Mouse (Mus musculus) embryonic facial prominence, embryonic 10.5 days (tissue): ENCODE data around the gene Tmem178b. TPM values are rescaled to one million over a fixed set of nuclear protein-coding genes. Genes with fewer than 3 reads are reported as not detected.

Experiments used
- DNase-seq: peaks from one replicate; pipeline ENCODE4 v3.0.0-alpha.2; 2017; ENCODE audit warnings: low spot score
- H3K27ac ChIP-seq: fragments of 300-500 bp; sonication (generic); replicated peaks from 2 replicates; pipeline ENCODE4 v1.5.1; 2016; ENCODE audit warnings: mild to moderate bottlenecking
- H3K27me3 ChIP-seq: fragments of 300-500 bp; sonication (generic); replicated peaks from 2 replicates; pipeline ENCODE4 v1.6.1; 2016; ENCODE audit warnings: low read depth, mild to moderate bottlenecking; ENCODE audit not compliant: poor library complexity, severe bottlenecking
- H3K36me3 ChIP-seq: fragments of 300-500 bp; sonication (generic); replicated peaks from 2 replicates; pipeline ENCODE4 v1.6.1; 2016; ENCODE audit warnings: mild to moderate bottlenecking, moderate library complexity
- H3K4me1 ChIP-seq: fragments of 300-500 bp; sonication (generic); 2 replicates; pipeline ENCODE4 v1.6.1; 2016
- H3K4me3 ChIP-seq: fragments of 300-500 bp; sonication (generic); 2 replicates; pipeline ENCODE4 v1.5.1; 2016; ENCODE audit warnings: mild to moderate bottlenecking, moderate library complexity
- H3K9me3 ChIP-seq: fragments of 300-500 bp; sonication (generic); 2 replicates; pipeline ENCODE4 v1.6.1; 2016; ENCODE audit warnings: mild to moderate bottlenecking
- WGBS: fragments of 180-500 bp; shearing (Covaris S2); methylation state at CpG from one replicate; pipeline ENCODE4 v1.1.7; 2016; 5-methylcytosine and 5-hydroxymethylcytosine counted together
- polyA plus RNA-seq: library from polyadenylated mRNA; unstranded; fragments of >200 nt; fragmentation: Nextera tagmentation; extraction: Ambion mirVana; gene quantifications from 2 replicates; pipeline ENCODE4 v1.2.1, GENCODE M21; 2016

Gene Tmem178b
- polyA plus RNA-seq, 1 experiment from 2014 or later, result 1.5 TPM

DNA sequence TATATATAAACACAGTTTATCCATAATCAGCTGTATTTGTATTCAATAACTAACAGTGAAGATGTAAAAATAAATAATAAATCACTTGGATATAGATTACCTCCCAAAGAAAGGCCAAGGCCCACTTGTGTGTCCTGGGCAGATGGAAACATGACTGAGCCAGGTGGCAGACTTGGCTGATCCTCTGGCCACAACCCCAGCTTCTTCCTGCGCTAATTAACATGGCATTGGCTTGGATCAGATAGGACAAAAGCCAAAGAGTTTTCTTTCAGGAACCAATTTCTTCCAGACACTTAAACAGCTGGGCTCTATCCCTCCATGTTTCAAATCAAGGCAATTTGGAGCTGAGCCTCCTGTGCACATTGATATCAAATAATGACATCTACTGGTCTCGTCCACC is 355.9 kb downstream of the Tmem178b start:
- H3K4me3 ChIP-seq, result no peak overlapping the region
- no peaks in the 10 kb centered on the region for H3K4me1 ChIP-seq
- no peaks in the 10 kb centered on the region for H3K9me3 ChIP-seq
- DNase-seq, result no peak
- H3K36me3 ChIP-seq, result no peaks in the 10 kb centered on the region
- H3K27me3 ChIP-seq, result no peaks in the 10 kb centered on the region
- 92% methylated on average over 2 of the region's 2 CpGs for WGBS
- H3K27ac ChIP-seq, result no peak overlapping the region

GRCm38 (mm10) chr6:40229985-40230384 is 356.9 kb downstream of the Tmem178b start:
- Histone ChIP-seq H3K27me3 (no peaks in the 10 kb centered on the region), H3K4me3 (no peak overlapping the region), H3K36me3 (no peaks in the 10 kb centered on the region), H3K27ac (no peak overlapping the region), H3K9me3 (no peaks in the 10 kb centered on the region), H3K4me1 (no peaks in the 10 kb centered on the region)
- WGBS, result 89% methylated on average over 9 of the region's 9 CpGs
- no peak for DNase-seq

DNA sequence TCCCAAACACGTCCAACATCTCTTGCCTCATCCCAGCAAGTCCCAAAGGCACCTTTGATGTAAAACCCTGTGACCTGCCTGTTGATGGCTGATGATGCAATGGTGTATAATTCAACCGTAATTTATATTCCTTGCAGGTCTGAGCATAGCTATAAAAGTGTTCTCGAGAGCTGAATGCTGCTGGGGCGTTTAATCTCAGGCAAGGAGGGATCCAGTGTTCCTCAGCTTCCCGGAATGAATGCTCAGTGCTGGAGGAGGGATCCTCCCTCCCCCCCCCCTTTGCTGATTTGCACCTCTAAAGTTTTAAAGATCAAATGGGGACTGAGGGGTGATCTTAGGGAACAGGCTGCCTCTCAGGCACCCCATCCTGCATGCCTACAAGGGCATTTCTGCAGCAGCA is 361.0 kb downstream of the Tmem178b start:
- no peak for DNase-seq
- Histone ChIP-seq H3K9me3 (no peaks in the 10 kb centered on the region), H3K4me1 (no peaks in the 10 kb centered on the region), H3K27ac (no peak overlapping the region), H3K36me3 (no peaks in the 10 kb centered on the region), H3K27me3 (no peaks in the 10 kb centered on the region), H3K4me3 (no peak overlapping the region)
- 56% methylated on average over 5 of the region's 5 CpGs for WGBS

GRCm38 (mm10) chr6:40235793-40236470 is 362.9 kb downstream of the Tmem178b start:
- Histone ChIP-seq H3K4me3 (no peak overlapping the region), H3K36me3 (no peaks in the 10 kb centered on the region), H3K27me3 (no peaks in the 10 kb centered on the region), H3K27ac (no peak overlapping the region), H3K9me3 (no peaks in the 10 kb centered on the region), H3K4me1 (no peaks in the 10 kb centered on the region)
- WGBS, result 41% methylated on average over 10 of the region's 10 CpGs
- peak; percentile 83 for DNase-seq

GRCm38 (mm10) chr6:40236841-40237765 is 364.0 kb downstream of the Tmem178b start:
- Histone ChIP-seq H3K9me3 (no peaks in the 10 kb centered on the region), H3K36me3 (no peaks in the 10 kb centered on the region), H3K27me3 (no peaks in the 10 kb centered on the region), H3K4me3 (no peak overlapping the region), H3K4me1 (no peaks in the 10 kb centered on the region), H3K27ac (no peak overlapping the region)
- DNase-seq, result peak; percentile 64
- WGBS, result 71% methylated on average over 13 of the region's 13 CpGs

GRCm38 (mm10) chr6:40238857-40239256 is 365.8 kb downstream of the Tmem178b start:
- no peaks in the 10 kb centered on the region for H3K27me3 ChIP-seq
- H3K9me3 ChIP-seq, result no peaks in the 10 kb centered on the region
- no peak overlapping the region for H3K4me3 ChIP-seq
- no peaks in the 10 kb centered on the region for H3K4me1 ChIP-seq
- DNase-seq, result no peak
- H3K27ac ChIP-seq, result no peak overlapping the region
- no peaks in the 10 kb centered on the region for H3K36me3 ChIP-seq
- WGBS, result 82% methylated on average over 3 of the region's 3 CpGs

DNA sequence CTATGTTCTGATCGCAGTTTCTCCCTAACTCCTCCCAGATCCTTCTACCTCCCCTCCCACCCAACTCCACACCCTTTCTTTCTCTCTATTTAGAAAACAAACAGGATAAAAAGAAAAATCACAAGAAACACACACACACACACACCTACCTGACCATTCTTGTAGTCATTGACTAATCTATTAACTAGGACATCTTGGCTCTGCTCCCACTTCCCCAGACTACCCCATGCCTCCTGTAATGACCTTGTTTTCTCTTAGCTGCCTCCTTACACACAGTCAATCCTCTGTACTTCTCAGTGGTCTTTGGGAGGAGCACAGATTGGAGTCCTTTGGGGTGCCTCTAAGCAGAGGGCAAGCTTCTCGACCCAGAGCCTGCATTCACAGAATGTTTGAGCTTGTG is 367.6 kb downstream of the Tmem178b start:
- H3K9me3 ChIP-seq, result no peaks in the 10 kb centered on the region
- no peaks in the 10 kb centered on the region for H3K4me1 ChIP-seq
- no peak for DNase-seq
- H3K27me3 ChIP-seq, result no peaks in the 10 kb centered on the region
- WGBS, result 78% methylated on average over 2 of the region's 2 CpGs
- no peak overlapping the region for H3K4me3 ChIP-seq
- no peaks in the 10 kb centered on the region for H3K36me3 ChIP-seq
- H3K27ac ChIP-seq, result no peak overlapping the region

GRCm38 (mm10) chr6:40247398-40247946 is 374.4 kb downstream of the Tmem178b start:
- DNase-seq, result no peak
- H3K27ac ChIP-seq, result no peak overlapping the region
- H3K36me3 ChIP-seq, result no peaks in the 10 kb centered on the region
- H3K4me3 ChIP-seq, result no peak overlapping the region
- no peaks in the 10 kb centered on the region for H3K9me3 ChIP-seq
- WGBS, result 94% methylated on average over 17 of the region's 17 CpGs
- no peaks in the 10 kb centered on the region for H3K27me3 ChIP-seq
- H3K4me1 ChIP-seq, result no peaks in the 10 kb centered on the region

GRCm38 (mm10) chr6:40249939-40250338 is 376.9 kb downstream of the Tmem178b start:
- Histone ChIP-seq H3K27ac (no peak overlapping the region), H3K27me3 (no peaks in the 10 kb centered on the region), H3K4me1 (no peaks in the 10 kb centered on the region), H3K4me3 (no peak overlapping the region), H3K9me3 (no peaks in the 10 kb centered on the region), H3K36me3 (no peaks in the 10 kb centered on the region)
- no peak for DNase-seq

GRCm38 (mm10) chr6:40263687-40264086 is 390.6 kb downstream of the Tmem178b start:
- no peak overlapping the region for H3K27ac ChIP-seq
- 91% methylated on average over 1 of the region's 1 CpGs for WGBS
- no peak overlapping the region for H3K4me3 ChIP-seq
- H3K27me3 ChIP-seq, result no peaks in the 10 kb centered on the region
- H3K9me3 ChIP-seq, result no peaks in the 10 kb centered on the region
- no peaks in the 10 kb centered on the region for H3K36me3 ChIP-seq
- H3K4me1 ChIP-seq, result no peaks in the 10 kb centered on the region
- DNase-seq, result no peak

DNA sequence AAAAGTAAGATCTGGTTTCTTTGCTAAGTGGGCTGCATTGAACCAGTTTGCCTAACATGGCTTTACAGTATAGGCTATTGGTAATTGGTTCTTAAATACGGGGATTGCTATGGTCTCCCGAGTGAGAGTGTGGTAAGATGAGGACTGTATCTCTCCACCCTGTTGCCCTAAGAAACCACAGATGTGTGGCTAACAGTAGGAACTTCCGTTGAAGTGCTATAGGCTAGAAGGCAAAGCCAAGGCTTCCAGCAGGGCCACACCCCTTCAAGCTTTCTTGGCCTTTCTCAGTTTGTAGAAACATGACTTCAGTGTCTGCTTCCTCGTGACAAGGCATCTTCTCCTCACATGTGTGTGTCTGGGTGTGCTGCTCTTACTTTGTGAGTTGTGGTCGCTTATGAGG is 427.6 kb downstream of the Tmem178b start:
- Histone ChIP-seq H3K27me3 (no peaks in the 10 kb centered on the region), H3K4me1 (no peaks in the 10 kb centered on the region), H3K36me3 (no peaks in the 10 kb centered on the region), H3K9me3 (no peaks in the 10 kb centered on the region), H3K27ac (no peak overlapping the region), H3K4me3 (no peak overlapping the region)
- DNase-seq, result no peak
- 85% methylated on average over 5 of the region's 5 CpGs for WGBS

GRCm38 (mm10) chr6:40303379-40303778 is 430.3 kb downstream of the Tmem178b start:
- Histone ChIP-seq H3K4me1 (no peaks in the 10 kb centered on the region), H3K27me3 (no peaks in the 10 kb centered on the region), H3K36me3 (no peaks in the 10 kb centered on the region), H3K9me3 (no peaks in the 10 kb centered on the region), H3K4me3 (no peak overlapping the region), H3K27ac (no peak overlapping the region)
- WGBS, result 18% methylated on average over 6 of the region's 6 CpGs
- peak; percentile 29 for DNase-seq
